Mouse (Mus musculus) small intestine, adult 2 months (tissue): ENCODE data around the gene H13.

Experiments
- CTCF ChIP-seq: fragments of 200-500 bp; IDR thresholded peaks from 2 replicates; pipeline ENCODE4 v1.5.1; 2012; ENCODE audit warnings: low read depth, mild to moderate bottlenecking, control low read depth, inconsistent platforms, low read length, moderate library complexity, mixed read lengths; ENCODE audit not compliant: insufficient replicate concordance, insufficient read length; ENCODE audit errors: extremely low read depth
- POLR2A ChIP-seq: fragments of 200-500 bp; IDR thresholded peaks from 2 replicates; pipeline ENCODE4 v1.6.1; 2012; ENCODE audit warnings: low read depth, mild to moderate bottlenecking, control low read depth, inconsistent platforms, low read length, moderate library complexity

DNA sequence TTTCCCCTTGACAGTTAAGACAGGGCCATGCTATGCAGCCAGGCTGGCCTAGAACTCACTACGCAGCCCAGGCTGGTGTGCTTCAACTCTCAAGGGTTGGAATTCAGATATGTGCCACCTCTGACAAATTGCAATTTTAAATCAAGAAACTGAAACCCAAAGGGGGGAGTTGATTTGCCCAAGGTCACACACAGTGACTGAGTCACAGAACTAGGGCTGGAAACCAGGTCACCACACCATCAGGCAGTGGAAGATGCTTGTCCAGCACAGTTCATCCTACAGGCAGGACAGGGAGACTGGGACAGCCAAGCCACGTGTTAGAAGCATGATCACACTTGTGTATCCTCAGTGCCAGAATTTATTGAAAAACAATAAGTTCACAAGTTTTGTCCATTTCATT is 44.7 kb upstream of the H13 start:
- TF ChIP-seq CTCF (no peak), POLR2A (no peak)
